Mouse (Mus musculus) midbrain, embryonic 14.5 days (tissue): ENCODE measurements at regions not wholly inside any gene's neighbourhood (a gene's known extent, or its start where the extent isn't known, plus 50 kb on each side); places are given as distances from the start of the nearest gene placed in this dataset.

Experiments
- ATAC-seq: fragments of 200-750 bp; cut with Nextera tagmentation; 2 replicates; pipeline ENCODE4 v1.8.0; 2017; ENCODE audit warnings: moderate number of reproducible peaks, moderate library complexity; ENCODE audit not compliant: low FRiP score, low TSS enrichment
- DNase-seq: peaks from one replicate; pipeline ENCODE4 v3.0.0-alpha.2; 2015
- H3K27ac ChIP-seq: fragments of 300-500 bp; sonication (generic); replicated peaks from 2 replicates; pipeline ENCODE4 v1.5.1; 2014; ENCODE audit warnings: mild to moderate bottlenecking, low read depth, low read length, moderate library complexity
- H3K27me3 ChIP-seq: fragments of 300-500 bp; sonication (generic); 2 replicates; pipeline ENCODE4 v1.6.1; 2014; ENCODE audit warnings: low read length, control low read depth, mixed read lengths; ENCODE audit not compliant: control insufficient read depth, insufficient read depth
- H3K36me3 ChIP-seq: fragments of 300-500 bp; sonication (generic); 2 replicates; pipeline ENCODE4 v1.6.1; 2014; ENCODE audit warnings: low read length, control low read depth; ENCODE audit not compliant: control insufficient read depth, insufficient read depth
- H3K4me1 ChIP-seq: fragments of 300-500 bp; sonication (generic); 2 replicates; pipeline ENCODE4 v1.6.1; 2014; ENCODE audit warnings: mild to moderate bottlenecking, antibody characterized with exemption, low read length, control low read depth; ENCODE audit not compliant: control insufficient read depth, insufficient read depth
- H3K4me2 ChIP-seq: fragments of 300-500 bp; sonication (generic); 2 replicates; pipeline ENCODE4 v1.6.1; 2014; ENCODE audit warnings: mild to moderate bottlenecking, low read length, moderate library complexity
- H3K4me3 ChIP-seq: fragments of 300-500 bp; sonication (generic); replicated peaks from 2 replicates; pipeline ENCODE4 v1.5.1; 2014; ENCODE audit warnings: low read depth, low read length
- H3K9ac ChIP-seq: fragments of 300-500 bp; sonication (generic); replicated peaks from 2 replicates; pipeline ENCODE4 v1.6.1; 2014; ENCODE audit warnings: mild to moderate bottlenecking, low read length, moderate library complexity
- H3K9me3 ChIP-seq: fragments of 300-500 bp; sonication (generic); 2 replicates; pipeline ENCODE4 v1.6.1; 2016; ENCODE audit warnings: low read length, control low read depth, mixed read lengths; ENCODE audit not compliant: control insufficient read depth
- WGBS: fragments of 180-500 bp; shearing (Covaris S2); extraction: QIAGEN DNeasy Blood & Tissue Kit; methylation state at CpG from one replicate; pipeline ENCODE4 v1.1.7; 2014; 5-methylcytosine and 5-hydroxymethylcytosine counted together

GRCm38 (mm10) chr9:46411686-46412085, 91.9 kb upstream of the 4931429L15Rik start:
- DNase-seq (no peak), ATAC-seq (no peak)
- WGBS: 74% methylated on average over 10 of the region's 10 CpGs

GRCm38 (mm10) chr9:46408776-46409175, 89.0 kb upstream of the 4931429L15Rik start:
- no peaks in the 10 kb centered on the region for H3K9me3 ChIP-seq
- no peak overlapping the region for H3K27ac ChIP-seq
- DNase-seq: no peak
- no peak overlapping the region for H3K9ac ChIP-seq
- no peak for ATAC-seq
- H3K36me3 ChIP-seq: no peaks in the 10 kb centered on the region
- no peaks in the 10 kb centered on the region for H3K4me1 ChIP-seq
- no peaks in the 10 kb centered on the region for H3K27me3 ChIP-seq
- no peak overlapping the region for H3K4me2 ChIP-seq
- 78% methylated on average over 10 of the region's 10 CpGs for WGBS
- H3K4me3 ChIP-seq: no peak overlapping the region

More at GRCm38 (mm10) chr9:46411686-46412085, 91.9 kb upstream of the 4931429L15Rik start:
- H3K27me3 ChIP-seq: no peaks in the 10 kb centered on the region
- H3K9me3 ChIP-seq: no peaks in the 10 kb centered on the region
- H3K4me2 ChIP-seq: no peak overlapping the region
- no peak overlapping the region for H3K27ac ChIP-seq
- H3K9ac ChIP-seq: no peak overlapping the region
- H3K4me1 ChIP-seq: no peaks in the 10 kb centered on the region
- no peak overlapping the region for H3K4me3 ChIP-seq
- H3K36me3 ChIP-seq: no peaks in the 10 kb centered on the region

GRCm38 (mm10) chr9:46406606-46407005, 86.8 kb upstream of the 4931429L15Rik start:
- Histone ChIP-seq H3K9ac (no peak overlapping the region), H3K9me3 (no peaks in the 10 kb centered on the region), H3K4me2 (no peak overlapping the region), H3K27ac (no peak overlapping the region), H3K36me3 (no peaks in the 10 kb centered on the region), H3K4me1 (no peaks in the 10 kb centered on the region), H3K4me3 (no peak overlapping the region), H3K27me3 (no peaks in the 10 kb centered on the region)
- DNase-seq (no peak), ATAC-seq (no peak)
- 76% methylated on average over 8 of the region's 8 CpGs for WGBS

- ATAC-seq (no peak), DNase-seq (no peak)
- Histone ChIP-seq H3K4me1 (no peaks in the 10 kb centered on the region), H3K4me3 (no peak overlapping the region), H3K4me2 (no peak overlapping the region), H3K36me3 (no peaks in the 10 kb centered on the region), H3K9ac (no peak overlapping the region), H3K27ac (no peak overlapping the region), H3K27me3 (0 out of 2 replicates have a peak, but pooled peaks cover 5% of the 10 kb centered on the region), H3K9me3 (no peaks in the 10 kb centered on the region)
- WGBS: 86% methylated on average over 7 of the region's 7 CpGs
Measured at GRCm38 (mm10) chr9:46396591-46396990, 76.8 kb upstream of the 4931429L15Rik start.

GRCm38 (mm10) chr9:46395156-46395765, 75.5 kb upstream of the 4931429L15Rik start:
- no peak overlapping the region for H3K27ac ChIP-seq
- 0 out of 2 replicates have a peak, but pooled peaks cover 5% of the 10 kb centered on the region for H3K27me3 ChIP-seq
- H3K36me3 ChIP-seq: no peaks in the 10 kb centered on the region
- no peak overlapping the region for H3K9ac ChIP-seq
- H3K4me2 ChIP-seq: no peak overlapping the region
- no peak for DNase-seq
- no peak overlapping the region for H3K4me3 ChIP-seq
- no peak for ATAC-seq
- 0 out of 2 replicates have a peak, but pooled peaks cover under 1% of the 10 kb centered on the region for H3K4me1 ChIP-seq
- WGBS: 46% methylated on average over 14 of the region's 14 CpGs
- no peaks in the 10 kb centered on the region for H3K9me3 ChIP-seq

GRCm38 (mm10) chr9:46394239-46394638, 74.5 kb upstream of the 4931429L15Rik start:
- ATAC-seq (no peak), DNase-seq (no peak)
- 83% methylated on average over 7 of the region's 7 CpGs for WGBS
- Histone ChIP-seq H3K4me3 (no peak overlapping the region), H3K27me3 (0 out of 2 replicates have a peak, but pooled peaks cover 5% of the 10 kb centered on the region), H3K27ac (no peak overlapping the region), H3K4me2 (no peak overlapping the region), H3K9ac (no peak overlapping the region), H3K4me1 (peaks cover 6% of the 10 kb centered on the region; the same call in 1 of the 2 replicates), H3K36me3 (no peaks in the 10 kb centered on the region), H3K9me3 (no peaks in the 10 kb centered on the region)

GRCm38 (mm10) chr9:46392641-46393321, 73.0 kb upstream of the 4931429L15Rik start:
- DNase-seq (peak; percentile 79), ATAC-seq (0 out of 2 replicates have a peak, but pooled peaks have one; percentile 9)
- 4% methylated on average over 23 of the region's 23 CpGs for WGBS
- H3K4me1 ChIP-seq: peaks cover 14% of the 10 kb centered on the region
- no peak overlapping the region for H3K27ac ChIP-seq
- no peak overlapping the region for H3K4me3 ChIP-seq
- 0 out of 2 replicates have a peak, but pooled peaks cover 5% of the 10 kb centered on the region for H3K27me3 ChIP-seq
- no peaks in the 10 kb centered on the region for H3K36me3 ChIP-seq
- H3K9ac ChIP-seq: no peak overlapping the region
- H3K9me3 ChIP-seq: no peaks in the 10 kb centered on the region
- peak overlapping the region; percentile 37 for H3K4me2 ChIP-seq

GRCm38 (mm10) chr9:46389741-46390140, 70.0 kb upstream of the 4931429L15Rik start:
- H3K9me3 ChIP-seq: no peaks in the 10 kb centered on the region
- H3K4me2 ChIP-seq: peak overlapping the region; percentile 58
- 0 out of 2 replicates have a peak, but pooled peaks cover 5% of the 10 kb centered on the region for H3K27me3 ChIP-seq
- no peak for ATAC-seq
- peaks cover 14% of the 10 kb centered on the region for H3K4me1 ChIP-seq
- H3K27ac ChIP-seq: peak overlapping the region; percentile 84
- DNase-seq: peak; percentile 76
- 4% methylated on average over 9 of the region's 9 CpGs for WGBS
- H3K9ac ChIP-seq: peak overlapping the region; percentile 63
- H3K36me3 ChIP-seq: no peaks in the 10 kb centered on the region
- peak overlapping the region; percentile 30 for H3K4me3 ChIP-seq
